Mouse (Mus musculus) megakaryocyte, adult 5-6 weeks (primary cell): ENCODE measurements around the gene Gm36245. TPM values are rescaled to one million over a fixed set of nuclear protein-coding genes. Genes with fewer than 3 reads are reported as not detected.

Experiments used
- total RNA-seq, 2 experiments: library from RNA; stranded (forward) in 1 of 2; stranded (reverse) in 1 of 2; fragments of 153-499, 151-499 nt in 1 of 2; fragments of 221-1000, 200-1000 nt in 1 of 2; gene quantifications; 2 replicates each; pipeline versions ENCODE4 v1.2.3 to v1.2.4; 2015 to 2017

Gm36245 gene
- total RNA-seq, 2 experiments from 2014 or later, result not detected

Other genes with a start within 250 kb of the Gm36245 start
- gene Apol7a, start 200.1 kb upstream of the Gm36245 start, total RNA-seq (2015), result not detected in 2 replicates
- not detected in 2 replicates for gene Apol7a, start 200.1 kb upstream of the Gm36245 start, total RNA-seq (2017)
- not detected in 2 replicates for gene Apol9a, start 188.1 kb upstream of the Gm36245 start, total RNA-seq (2015)
- gene Apol9a, start 188.1 kb upstream of the Gm36245 start, total RNA-seq (2017), result 0.04 TPM in 1 of 2 replicates, not detected in the other
- 0.54 TPM in 1 of 2 replicates, not detected in the other for gene Apol7b, start 151.8 kb upstream of the Gm36245 start, total RNA-seq (2015)
- 4.8 TPM in 1 of 2 replicates, not detected in the other for gene Apol7b, start 151.8 kb upstream of the Gm36245 start, total RNA-seq (2017)
- gene Apol10a, start 122.2 kb upstream of the Gm36245 start, total RNA-seq (2015), result 0.07 TPM in 1 of 2 replicates, not detected in the other
- not detected in 2 replicates for gene Apol10a, start 122.2 kb upstream of the Gm36245 start, total RNA-seq (2017)
- gene Apol11a, start 91.0 kb upstream of the Gm36245 start, total RNA-seq (2015), result not detected in 2 replicates
- gene Apol11a, start 91.0 kb upstream of the Gm36245 start, total RNA-seq (2017), result 0.33 and 0.89 TPM in 2 replicates
- 0.14 and 0.40 TPM in 2 replicates for gene Apol7c, start 65.9 kb upstream of the Gm36245 start, total RNA-seq (2015)
- 0.04 and 0.53 TPM in 2 replicates for gene Apol7c, start 65.9 kb upstream of the Gm36245 start, total RNA-seq (2017)
- not detected in 2 replicates for gene 1700025B11Rik, start 37.4 kb upstream of the Gm36245 start, total RNA-seq (2015)
- not detected in 2 replicates for gene 1700025B11Rik, start 37.4 kb upstream of the Gm36245 start, total RNA-seq (2017)
- 0.07 TPM in 1 of 2 replicates, not detected in the other for gene Apol10b, start 3.1 kb upstream of the Gm36245 start, total RNA-seq (2015)
- not detected in 2 replicates for gene Apol10b, start 3.1 kb upstream of the Gm36245 start, total RNA-seq (2017)
- not detected in 2 replicates for gene Apol11b, start 44.0 kb downstream of the Gm36245 start, total RNA-seq (2015)
- 0.08 TPM in 1 of 2 replicates, not detected in the other for gene Apol11b, start 44.0 kb downstream of the Gm36245 start, total RNA-seq (2017)
- gene Apol7e, start 99.6 kb downstream of the Gm36245 start, total RNA-seq (2015), result 1.4 and 3.2 TPM in 2 replicates
- 0.66 and 1.6 TPM in 2 replicates for gene Apol7e, start 99.6 kb downstream of the Gm36245 start, total RNA-seq (2017)
- gene Apol9b, start 129.8 kb downstream of the Gm36245 start, total RNA-seq (2015), result not detected in 2 replicates
- not detected in 2 replicates for gene Apol9b, start 129.8 kb downstream of the Gm36245 start, total RNA-seq (2017)
- gene Apol8, start 157.7 kb downstream of the Gm36245 start, total RNA-seq (2015), result 0.16 and 1.3 TPM in 2 replicates
- gene Apol8, start 157.7 kb downstream of the Gm36245 start, total RNA-seq (2017), result 0.16 and 0.26 TPM in 2 replicates
- gene Myh9, start 242.9 kb downstream of the Gm36245 start, total RNA-seq (2015), result 464 and 549 TPM in 2 replicates
- gene Myh9, start 242.9 kb downstream of the Gm36245 start, total RNA-seq (2017), result 759 and 878 TPM in 2 replicates